Mouse (Mus musculus) C2C12 (cell line): ENCODE data around the gene Slit3. TPM values are rescaled to one million over a fixed set of nuclear protein-coding genes. Genes with fewer than 3 reads are reported as not detected.

Source experiments
- H3K27me3 ChIP-seq: one replicate; pipeline ENCODE4 v1.6.1; 2011; ENCODE audit not compliant: control insufficient read depth, insufficient read depth, insufficient read length
- H3K36me3 ChIP-seq: one replicate; pipeline ENCODE4 v1.6.1; 2011; ENCODE audit not compliant: control insufficient read depth, insufficient read depth
- H3K4me3 ChIP-seq: one replicate; pipeline ENCODE4 v1.5.1; 2011; ENCODE audit warnings: mild to moderate bottlenecking, control low read depth; ENCODE audit not compliant: poor library complexity, insufficient read depth, severe bottlenecking
- H3K79me2 ChIP-seq: one replicate; pipeline ENCODE4 v1.6.1; 2011; ENCODE audit not compliant: control insufficient read depth, insufficient read depth
- H3K79me3 ChIP-seq: one replicate; pipeline ENCODE4 v1.6.1; 2011; ENCODE audit warnings: low read depth, control low read depth
- H3ac ChIP-seq: one replicate; pipeline ENCODE3; 2011; ENCODE audit warnings: low read depth; ENCODE audit not compliant: control insufficient read depth, insufficient read length
- CEBPB ChIP-seq: IDR thresholded peaks from one replicate; pipeline ENCODE4 v1.6.1; 2011; ENCODE audit warnings: low read depth, mild to moderate bottlenecking, control low read depth, moderate library complexity
- CTCF ChIP-seq: IDR thresholded peaks from one replicate; pipeline ENCODE4 v1.5.1; 2011; ENCODE audit not compliant: control insufficient read depth, insufficient read depth, insufficient read length
- FOSL1 ChIP-seq: IDR thresholded peaks from one replicate; pipeline ENCODE4 v1.8.0; 2011; ENCODE audit warnings: mild to moderate bottlenecking, low read length; ENCODE audit not compliant: poor library complexity, insufficient read depth, severe bottlenecking
- MAX ChIP-seq: IDR thresholded peaks from one replicate; pipeline ENCODE4 v1.6.1; 2011; ENCODE audit warnings: mild to moderate bottlenecking, control low read depth
- MYOD1 ChIP-seq: IDR thresholded peaks from one replicate; pipeline ENCODE4 v1.6.1; 2011; ENCODE audit warnings: low read depth; ENCODE audit not compliant: control insufficient read depth, insufficient read length
- MYOG ChIP-seq: IDR thresholded peaks from one replicate; pipeline ENCODE4 v1.6.1; 2011; ENCODE audit not compliant: control insufficient read depth, insufficient read length; ENCODE audit errors: extremely low read depth
- USF1 ChIP-seq: IDR thresholded peaks from one replicate; pipeline ENCODE4 v1.6.1; 2011; ENCODE audit warnings: low read depth, mild to moderate bottlenecking, control low read depth, moderate library complexity
- polyA plus RNA-seq: library from polyadenylated mRNA; unstranded; fragments of >200 nt; fragmentation: generic; extraction: Trizol; gene quantifications from one replicate; pipeline ENCODE4 v1.2.1, GENCODE M21; 2012; ENCODE audit warnings: missing spikeins

Gene Slit3
- polyA plus RNA-seq, 1 experiment: not detected

DNA sequence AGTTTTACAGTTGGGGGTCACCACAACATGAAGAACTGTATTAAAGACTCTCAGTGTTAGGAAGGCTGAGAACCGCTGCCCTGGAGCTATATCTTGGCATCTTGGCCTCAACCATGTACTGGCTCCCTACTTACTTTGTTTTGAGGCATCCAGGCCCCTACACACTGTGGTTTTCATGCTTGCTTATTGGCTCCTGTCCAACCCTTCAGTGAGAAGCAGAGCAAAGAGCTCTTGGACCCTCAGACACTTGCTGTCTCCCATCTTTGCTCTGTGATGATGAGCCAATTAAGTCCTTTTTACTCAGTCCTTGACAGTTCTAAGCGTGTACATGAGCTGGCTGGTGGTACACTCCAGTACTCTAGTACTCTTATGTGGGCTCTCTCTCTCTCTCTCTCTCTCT, 177.5 kb downstream of the Slit3 start:
- Histone ChIP-seq H3K4me3 (no peak overlapping the region), H3K27me3 (no peaks in the 10 kb centered on the region), H3K36me3 (no peaks in the 10 kb centered on the region), H3ac (no peak overlapping the region), H3K79me3 (no peaks in the 10 kb centered on the region), H3K79me2 (no peaks in the 10 kb centered on the region)
- TF ChIP-seq MAX (no peak), USF1 (no peak), FOSL1 (no peak)

DNA sequence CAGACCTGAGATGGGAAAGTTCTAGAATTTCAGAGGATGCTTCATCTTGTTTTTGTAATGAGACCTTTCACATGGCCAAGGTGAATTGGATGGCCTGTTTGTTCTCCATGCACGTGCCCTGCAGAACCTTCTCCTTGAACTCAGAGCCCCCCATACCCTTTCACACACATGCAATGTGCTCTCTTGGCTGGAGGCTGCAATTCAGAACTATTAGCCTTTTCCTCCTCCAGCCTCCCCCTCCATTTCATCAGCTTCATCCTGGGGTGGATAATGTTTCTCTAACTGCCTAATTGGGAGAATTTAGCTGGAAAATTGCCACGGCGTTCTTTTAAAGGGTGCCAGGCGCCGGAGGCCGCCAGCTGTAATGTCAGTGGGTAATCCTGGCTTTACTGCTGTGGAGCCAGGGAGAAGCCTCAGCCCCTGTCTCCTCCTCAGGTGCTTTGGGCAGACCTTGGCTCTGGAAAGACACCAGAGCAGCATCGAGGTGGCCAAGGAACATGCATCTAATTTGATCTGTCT, 178.9 kb downstream of the Slit3 start:
- no peaks in the 10 kb centered on the region for H3K79me2 ChIP-seq
- no peak for TF ChIP-seq USF1
- no peak for TF ChIP-seq CTCF
- TF ChIP-seq CEBPB: no peak
- no peak for TF ChIP-seq MYOG
- no peak for TF ChIP-seq MAX
- no peak for TF ChIP-seq MYOD1
- TF ChIP-seq FOSL1: no peak
- no peak overlapping the region for H3ac ChIP-seq
- no peak overlapping the region for H3K4me3 ChIP-seq
- H3K36me3 ChIP-seq: no peaks in the 10 kb centered on the region
- no peaks in the 10 kb centered on the region for H3K27me3 ChIP-seq
- H3K79me3 ChIP-seq: no peaks in the 10 kb centered on the region

DNA sequence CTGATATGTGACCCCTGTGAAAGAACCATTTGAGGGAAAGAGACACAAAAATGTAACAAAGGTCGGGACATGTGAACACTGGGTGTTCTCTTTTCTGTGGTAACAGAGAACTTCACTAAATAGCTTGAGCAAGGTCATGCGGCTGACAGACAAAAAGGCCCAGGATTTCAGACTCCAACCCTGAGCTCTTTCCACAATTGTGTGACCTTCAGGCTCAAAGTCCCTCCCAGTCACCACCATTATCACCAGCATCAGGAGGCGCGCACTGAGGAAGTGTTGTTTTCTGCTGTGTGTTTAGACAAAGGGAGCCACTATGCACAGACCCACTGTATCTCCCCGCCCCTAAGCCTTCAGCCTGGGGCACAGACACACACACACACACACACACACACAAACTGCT, 181.2 kb downstream of the Slit3 start:
- TF ChIP-seq CEBPB: no peak
- TF ChIP-seq CTCF: no peak
- TF ChIP-seq USF1: no peak
- no peak for TF ChIP-seq MYOD1
- TF ChIP-seq FOSL1: no peak
- no peak for TF ChIP-seq MYOG
- no peak for TF ChIP-seq MAX
- H3K36me3 ChIP-seq: no peaks in the 10 kb centered on the region
- H3K4me3 ChIP-seq: no peak overlapping the region
- no peak overlapping the region for H3ac ChIP-seq
- H3K79me2 ChIP-seq: no peaks in the 10 kb centered on the region
- H3K79me3 ChIP-seq: no peaks in the 10 kb centered on the region
- no peaks in the 10 kb centered on the region for H3K27me3 ChIP-seq

DNA sequence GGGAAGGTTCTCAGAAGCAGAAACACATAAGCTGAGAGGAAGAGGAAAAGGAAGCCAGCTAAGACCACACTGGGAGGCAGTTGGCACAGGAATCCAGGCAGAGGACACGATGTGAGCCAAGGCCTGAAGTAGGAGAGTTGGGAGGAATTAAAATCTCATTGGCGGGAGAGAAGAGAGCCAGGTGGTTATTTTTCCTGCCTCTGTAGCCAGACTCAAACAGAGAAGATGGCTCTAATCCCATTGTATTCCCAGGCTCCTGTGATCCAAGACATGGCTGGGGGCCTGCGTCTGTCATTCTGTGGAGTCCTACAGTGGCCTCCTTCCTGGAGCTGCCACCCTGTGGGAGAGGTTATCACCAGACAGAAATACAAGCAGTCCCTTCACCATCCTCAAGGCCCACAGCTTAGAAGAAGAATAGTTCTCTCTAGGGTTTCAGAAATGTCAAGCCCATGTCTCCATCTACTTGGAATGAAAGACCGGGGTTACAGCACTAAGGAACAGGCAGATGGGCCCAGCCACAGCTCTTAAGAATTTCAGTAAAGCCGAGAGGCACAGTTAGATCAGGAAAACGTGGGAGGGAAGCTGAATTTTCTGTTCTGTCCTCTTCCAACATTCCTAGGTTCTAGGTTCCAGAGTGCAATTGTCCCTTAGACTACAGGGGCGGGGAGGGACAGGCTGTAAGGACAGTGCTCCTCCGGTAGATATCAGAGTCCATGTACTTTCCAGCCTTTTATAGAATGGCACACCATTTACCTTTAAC, 183.4 kb downstream of the Slit3 start:
- Histone ChIP-seq H3K79me3 (no peaks in the 10 kb centered on the region), H3K4me3 (no peak overlapping the region), H3K36me3 (no peaks in the 10 kb centered on the region), H3K27me3 (no peaks in the 10 kb centered on the region), H3ac (no peak overlapping the region), H3K79me2 (no peaks in the 10 kb centered on the region)
- TF ChIP-seq MYOD1: no peak
- no peak for TF ChIP-seq USF1
- no peak for TF ChIP-seq MAX
- TF ChIP-seq CEBPB: no peak
- TF ChIP-seq FOSL1: no peak
- no peak for TF ChIP-seq MYOG
- no peak for TF ChIP-seq CTCF

DNA sequence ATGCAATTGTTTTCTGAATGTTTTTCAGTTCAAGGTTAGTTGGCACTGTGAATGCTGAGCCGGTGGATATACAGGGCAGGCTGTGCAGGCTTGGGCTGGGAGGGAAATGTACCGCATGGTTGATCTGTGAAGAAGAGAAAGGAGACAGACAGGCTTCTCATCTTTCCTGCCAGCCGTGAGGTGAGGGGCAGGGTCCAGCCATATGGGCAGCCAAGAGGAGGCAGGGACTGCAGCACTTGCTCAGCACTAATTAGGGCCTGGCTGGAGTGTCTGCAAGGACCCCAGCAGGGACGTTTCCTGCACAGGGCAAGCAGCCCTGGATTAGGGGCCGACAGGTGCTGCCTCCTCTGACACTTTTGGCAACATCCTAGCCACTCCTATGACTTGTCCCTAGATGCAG, 184.1 kb downstream of the Slit3 start:
- TF ChIP-seq MYOD1 (no peak), MAX (no peak), FOSL1 (no peak), CEBPB (no peak), USF1 (no peak), MYOG (no peak), CTCF (no peak)
- Histone ChIP-seq H3K79me3 (no peaks in the 10 kb centered on the region), H3K27me3 (no peaks in the 10 kb centered on the region), H3ac (no peak overlapping the region), H3K79me2 (no peaks in the 10 kb centered on the region), H3K4me3 (no peak overlapping the region), H3K36me3 (no peaks in the 10 kb centered on the region)

DNA sequence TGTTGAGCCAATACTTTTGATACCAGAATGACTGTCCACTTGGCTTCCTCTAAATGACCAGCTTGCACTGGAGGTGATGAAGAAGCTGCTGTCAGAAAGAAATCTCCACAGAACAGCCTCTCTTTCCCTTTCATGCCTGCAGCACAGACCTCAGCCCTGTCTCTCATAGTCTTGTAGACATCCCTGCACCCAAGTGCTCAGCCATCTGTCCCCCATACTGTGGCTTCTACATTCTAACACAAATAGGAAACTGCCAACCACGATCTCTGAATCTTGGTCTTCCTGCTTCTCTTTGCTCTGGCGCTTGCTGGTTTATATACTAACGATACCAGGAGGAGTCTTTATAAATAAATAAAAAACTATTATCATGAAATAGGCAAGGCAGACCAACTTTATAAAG, 184.9 kb downstream of the Slit3 start:
- Histone ChIP-seq H3K36me3 (no peaks in the 10 kb centered on the region), H3K27me3 (no peaks in the 10 kb centered on the region), H3K79me3 (no peaks in the 10 kb centered on the region), H3K4me3 (no peak overlapping the region), H3K79me2 (no peaks in the 10 kb centered on the region), H3ac (no peak overlapping the region)
- no peak for TF ChIP-seq FOSL1
- TF ChIP-seq CTCF: no peak
- no peak for TF ChIP-seq USF1
- TF ChIP-seq MYOD1: no peak
- no peak for TF ChIP-seq MYOG
- TF ChIP-seq MAX: no peak
- no peak for TF ChIP-seq CEBPB
